Mouse (Mus musculus) stomach, adult 2 months (tissue): Measurements from ENCODE around the gene Olfr401. TPM values are rescaled to one million over a fixed set of nuclear protein-coding genes. Genes with fewer than 3 reads are reported as not detected.

ENCODE experiments used
- polyA plus RNA-seq: library from polyadenylated mRNA; depleted of rRNA; stranded (reverse); fragments of >200 nt; gene quantifications from 2 replicates; pipeline ENCODE4 v1.2.3, GENCODE M21; 2012; rRNA removed

The Olfr401 gene
- not detected in 2 replicates for polyA plus RNA-seq

DNA sequence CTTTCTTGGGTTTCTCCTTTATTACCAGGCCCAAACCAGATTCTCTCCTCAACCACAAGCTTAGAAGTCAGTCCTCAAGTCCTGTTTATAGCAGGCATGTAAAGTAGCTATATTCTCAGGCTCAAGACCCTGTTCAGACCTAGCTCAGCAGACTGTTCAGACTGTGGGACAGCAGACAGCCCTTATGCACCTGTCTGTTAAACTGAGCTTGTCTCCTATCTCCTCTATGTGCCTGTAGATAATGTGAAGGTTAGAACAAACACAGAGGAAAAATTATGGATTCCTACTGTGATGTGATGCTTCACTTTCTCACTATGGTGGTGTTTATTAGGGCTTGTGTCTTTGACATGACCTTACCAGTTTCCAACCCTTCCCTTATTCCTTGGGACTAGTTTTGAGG, at the start of gene Olfr401:
Olfr401 (plus strand) TSS at position 301 of the 400 bp plus-strand sequence.

GRCm38 (mm10) chr11:74069655-74070054, 43.9 kb upstream of the Olfr401 start, which contains the start of gene Zfp616:
Gene Zfp616, plus strand, starts transcription at chr11:74069955.

DNA sequence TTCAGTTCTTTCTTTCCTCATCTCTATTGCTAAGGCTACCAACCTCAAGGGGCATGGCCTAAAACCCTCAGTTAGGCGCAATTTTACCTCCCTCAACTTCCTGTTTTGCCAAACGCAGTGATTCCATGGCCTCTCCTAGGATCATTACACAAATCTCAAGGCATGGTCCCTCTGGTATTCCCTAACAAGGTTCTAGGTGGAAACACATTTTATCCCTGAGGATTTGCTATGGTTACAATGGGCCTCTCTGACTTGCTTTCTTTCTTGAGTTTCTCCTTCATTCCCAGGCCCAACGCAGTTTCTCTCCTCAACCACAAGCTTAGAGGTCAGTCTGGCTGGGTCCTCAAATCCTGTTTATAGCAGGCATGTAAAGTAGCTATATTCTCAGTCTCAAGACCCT, 39.7 kb downstream of the Olfr401 start, which contains the start of gene Olfr402:
Olfr402 (plus strand) TSS at position 301 of the 400 bp plus-strand sequence.

Other genes starting within 250 kb of the Olfr401 start
- not detected in 2 replicates for gene Olfr394, start 222.9 kb upstream of the Olfr401 start, polyA plus RNA-seq
- not detected in 2 replicates for gene Olfr395, start 204.4 kb upstream of the Olfr401 start, polyA plus RNA-seq
- not detected in 2 replicates for gene Olfr23, start 177.0 kb upstream of the Olfr401 start, polyA plus RNA-seq
- gene Olfr397, start 152.9 kb upstream of the Olfr401 start, polyA plus RNA-seq, result not detected in 2 replicates
- not detected in 2 replicates for gene Olfr398, start 123.3 kb upstream of the Olfr401 start, polyA plus RNA-seq
- gene Olfr139, start 57.2 kb upstream of the Olfr401 start, polyA plus RNA-seq, result not detected in 2 replicates
- not detected in 2 replicates for gene Olfr399, start 57.1 kb upstream of the Olfr401 start, polyA plus RNA-seq
- not detected in 2 replicates for gene Zfp616, start 43.8 kb upstream of the Olfr401 start, polyA plus RNA-seq
- not detected in 2 replicates for gene Olfr402, start 39.8 kb downstream of the Olfr401 start, polyA plus RNA-seq
- gene Olfr403, start 72.5 kb downstream of the Olfr401 start, polyA plus RNA-seq, result not detected in 2 replicates
- not detected in 2 replicates for gene Olfr43, start 97.7 kb downstream of the Olfr401 start, polyA plus RNA-seq
- not detected in 2 replicates for gene Olfr406, start 146.1 kb downstream of the Olfr401 start, polyA plus RNA-seq
- not detected in 2 replicates for gene Olfr59, start 170.0 kb downstream of the Olfr401 start, polyA plus RNA-seq
- gene Olfr410, start 224.3 kb downstream of the Olfr401 start, polyA plus RNA-seq, result not detected in 2 replicates
- gene Olfr411, start 238.9 kb downstream of the Olfr401 start, polyA plus RNA-seq, result not detected in 2 replicates
- not detected in 2 replicates for gene Olfr412, start 248.4 kb downstream of the Olfr401 start, polyA plus RNA-seq